Mouse (Mus musculus) gastrocnemius, postnatal 36 days (tissue): ENCODE results near the gene Anxa4. TPM values are rescaled to one million over a fixed set of nuclear protein-coding genes. Genes with fewer than 3 reads are reported as not detected.

Experiments used
- DNase-seq, 2 experiments: peaks; one replicate each; pipeline ENCODE4 v3.0.0; 2022
- intact Hi-C: fragments of 180-260 bp; cut with DNase I; formaldehyde crosslinking; loops from one replicate; pipeline ENCODE4 v1.15.1; 2025
- total RNA-seq, 2 experiments: library from RNA; stranded (reverse); gene quantifications; 2 replicates each; pipeline ENCODE4 v1.2.3; 2021

Anxa4 gene
- total RNA-seq, 2 experiments from 2014 or later, result 12.9 to 16.8 TPM

DNA sequence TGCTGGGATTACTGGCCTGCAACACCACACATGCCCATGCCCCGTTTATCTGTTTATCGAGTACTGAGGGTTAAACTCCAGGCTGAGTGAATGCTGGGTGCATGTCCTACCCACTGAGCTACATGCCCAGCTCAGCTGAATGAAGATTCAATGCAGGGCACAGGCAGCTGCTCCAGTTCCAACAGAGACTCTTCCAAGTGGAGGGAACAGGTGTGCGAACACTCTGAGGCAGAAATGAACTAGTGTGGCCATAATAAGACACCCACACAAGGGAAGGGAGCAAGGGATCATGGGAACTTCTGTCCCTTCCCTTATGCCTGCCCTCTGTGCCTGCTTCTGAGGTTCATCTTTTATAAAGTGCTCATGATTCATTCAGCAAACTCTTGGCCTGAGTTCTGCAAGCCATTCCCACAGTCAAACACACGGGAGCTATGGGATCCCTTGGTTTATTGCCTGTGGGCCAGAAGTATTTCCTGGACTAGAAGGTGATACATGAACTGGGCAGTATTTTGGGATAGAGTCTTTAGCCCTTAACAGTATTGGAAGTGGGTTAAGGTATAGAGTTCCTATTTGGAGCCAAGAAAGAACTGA lies 25.1 kb downstream of the Anxa4 start:
- DNase-seq, result no peak
- intact Hi-C loops, result no loop called here

DNA sequence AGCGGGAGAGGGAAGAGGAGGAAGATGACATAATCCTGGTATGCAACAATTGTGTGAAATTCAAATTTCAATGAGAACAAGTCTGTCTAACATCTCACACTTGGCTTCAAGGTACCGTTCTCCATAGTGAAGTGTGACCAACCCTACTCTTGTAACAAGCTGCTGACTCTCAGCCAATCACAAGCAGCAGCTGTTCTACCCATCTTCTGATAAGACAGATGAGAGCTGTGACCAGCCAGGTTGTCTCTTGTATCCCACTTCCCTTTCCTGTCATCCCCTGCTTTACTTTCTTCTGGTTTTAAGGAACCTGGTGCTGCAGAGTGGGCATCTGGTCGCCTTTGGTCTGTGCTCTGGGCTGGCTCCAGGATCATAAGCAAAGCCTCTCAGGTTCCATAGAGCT lies 25.9 kb downstream of the Anxa4 start:
- intact Hi-C loops, result no loop called here
- no peak for DNase-seq

DNA sequence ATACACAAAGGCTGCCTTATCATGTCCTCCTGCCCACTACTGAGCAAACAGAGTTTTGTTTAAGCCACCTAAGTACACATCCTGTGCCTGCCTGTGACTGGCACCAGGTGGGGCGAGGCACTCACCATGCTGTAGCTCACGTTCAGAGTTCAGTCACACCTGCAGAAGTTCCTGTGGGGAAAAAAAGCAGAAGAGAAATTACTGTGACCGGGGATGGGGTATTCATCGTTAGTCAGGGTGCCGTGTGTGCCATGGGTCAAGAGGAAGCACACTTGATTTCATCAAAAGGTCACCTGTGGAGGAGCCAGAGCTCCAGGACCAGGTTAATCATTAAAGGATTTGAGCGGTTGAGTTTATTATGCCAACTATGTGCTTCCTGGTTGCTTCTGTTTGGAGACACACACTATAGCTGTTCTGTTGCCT lies 27.7 kb downstream of the Anxa4 start:
- no peak for DNase-seq
- intact Hi-C loops, result no loop called here

DNA sequence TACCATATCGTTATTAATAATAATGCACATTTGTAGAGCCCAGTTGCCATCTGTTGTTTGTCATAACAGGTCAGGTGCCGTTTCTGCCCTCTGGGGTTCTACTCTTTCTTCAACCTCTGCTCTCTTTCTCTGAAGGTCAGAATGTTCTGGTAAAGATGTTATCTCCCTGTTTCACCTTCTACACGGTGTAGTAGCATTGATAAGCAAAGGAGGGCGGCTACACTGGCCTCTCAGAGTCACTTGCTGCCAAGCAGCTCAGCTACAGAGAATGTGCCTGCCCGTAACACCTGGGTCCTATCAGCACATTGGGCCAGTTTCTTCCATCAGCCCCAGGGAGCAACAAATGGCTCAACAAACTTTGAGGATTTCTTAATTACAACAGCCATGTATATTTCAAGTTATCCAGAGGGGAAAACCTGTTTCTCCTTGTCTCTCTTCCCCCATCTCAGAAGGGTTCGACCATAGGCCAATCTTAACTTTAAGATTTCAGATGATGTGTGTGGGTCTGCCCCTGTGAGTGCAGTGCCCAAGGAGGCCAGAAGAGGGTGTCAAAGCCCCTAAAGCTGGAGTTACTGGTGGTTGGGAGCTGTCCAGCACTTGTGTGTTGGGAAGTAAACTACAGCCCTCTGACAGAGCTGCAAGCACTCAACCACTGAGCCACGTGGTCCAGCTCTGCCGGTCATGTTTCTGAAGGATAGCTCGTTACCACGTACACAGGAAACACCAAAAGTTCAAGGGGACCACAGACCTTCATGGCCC lies 39.1 kb downstream of the Anxa4 start:
- DNase-seq, result no peak
- intact Hi-C loops, result no loop called here

DNA sequence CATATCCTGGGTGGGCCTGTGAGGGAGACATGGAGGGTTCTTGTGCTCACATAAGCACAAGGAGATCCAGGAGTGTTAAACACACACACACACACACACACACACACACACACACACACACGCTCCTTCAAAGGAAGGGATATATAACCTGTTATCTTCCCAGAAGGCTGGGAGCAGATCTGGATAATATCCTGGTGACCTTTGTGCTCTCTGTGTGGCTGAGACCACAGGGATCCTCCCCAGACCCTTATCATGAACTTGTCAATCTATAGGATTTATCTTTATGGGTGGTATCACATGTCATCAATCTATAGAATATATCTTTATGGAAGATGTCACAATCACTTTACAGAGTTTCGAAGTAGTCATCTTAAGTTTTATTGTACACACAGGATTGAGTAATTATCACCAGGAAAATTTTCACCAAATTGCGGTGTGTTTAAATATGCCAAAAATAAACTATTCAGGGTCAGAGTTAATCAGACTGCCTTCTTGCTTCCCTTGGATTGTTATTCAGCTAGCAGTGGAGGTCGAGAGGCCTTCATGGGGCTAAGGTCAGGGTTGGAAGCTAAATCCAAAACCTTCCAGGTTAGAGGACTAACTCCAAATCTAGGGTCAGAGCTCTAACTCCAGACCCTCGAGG lies 40.4 kb downstream of the Anxa4 start:
- intact Hi-C loops, result no loop called here
- DNase-seq, result no peak

DNA sequence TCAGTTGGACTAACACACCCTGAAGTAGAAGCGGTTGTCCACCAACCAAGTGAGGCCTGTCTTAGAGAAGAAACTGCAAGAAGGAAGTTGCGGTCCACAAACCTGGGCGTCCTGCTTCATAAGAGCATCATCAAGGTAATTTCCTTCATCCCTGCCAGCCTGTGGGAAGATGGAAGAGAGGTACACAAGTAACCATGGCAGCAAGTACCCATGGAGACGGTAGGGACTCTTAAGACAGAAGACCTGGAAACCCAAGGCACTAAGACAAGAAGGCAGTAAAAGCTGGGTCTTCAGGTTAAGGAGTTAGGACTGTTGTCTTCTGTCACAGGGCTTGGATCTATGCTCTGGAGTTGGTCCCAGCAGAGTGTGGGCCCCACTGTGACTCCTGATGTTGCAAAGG lies 42.4 kb downstream of the Anxa4 start:
- intact Hi-C loops, result no loop called here
- DNase-seq, result no peak

DNA sequence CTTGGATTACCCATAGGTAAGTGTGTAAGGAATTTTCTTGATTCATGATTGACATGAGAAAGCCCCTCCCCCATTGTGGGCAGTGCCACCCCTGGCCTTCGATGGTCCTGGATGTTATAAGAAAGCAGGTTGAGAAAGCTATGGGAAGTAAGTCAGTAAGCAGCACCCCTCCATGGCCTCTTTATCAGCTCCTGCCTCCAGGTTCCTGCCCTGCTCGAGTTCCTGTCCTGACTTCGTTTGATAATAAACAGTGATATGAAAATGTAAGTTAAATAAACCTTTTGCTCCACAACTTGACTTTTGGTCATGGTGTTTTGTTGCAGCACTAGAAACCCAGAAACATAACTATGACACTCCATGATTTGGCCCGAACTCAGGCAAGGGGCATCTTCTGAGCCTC lies 43.6 kb downstream of the Anxa4 start:
- no peak for DNase-seq
- intact Hi-C loops, result loop anchor here (5.0 kb wide), 1 partner anchor 172 kb away; no protein-coding TSS in a partner anchor

DNA sequence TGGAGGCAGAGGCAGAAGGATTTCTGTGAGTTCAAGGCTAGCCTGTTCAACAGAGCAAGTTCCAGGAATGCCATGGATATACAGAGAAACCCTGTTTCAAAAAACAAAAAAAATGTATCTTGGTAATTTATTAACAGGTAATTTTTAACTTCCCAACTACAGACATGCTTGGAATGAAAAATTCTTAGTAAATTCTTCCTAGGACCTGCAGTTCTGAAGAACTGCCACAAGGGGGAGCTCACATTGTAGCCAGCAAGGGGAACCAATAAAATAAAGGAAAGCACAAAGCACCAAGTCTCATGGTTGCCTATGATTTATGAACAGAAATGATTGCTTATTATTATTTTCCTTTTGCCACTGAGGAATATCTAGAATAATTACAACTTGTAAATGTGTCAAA lies 46.2 kb downstream of the Anxa4 start:
- intact Hi-C loops, result loop anchor here (1.0 to 5.0 kb wide), 2 partner anchors 59 to 175 kb away; no protein-coding TSS in a partner anchor
- peak in 1 of 2 experiments; percentile 27 for DNase-seq

DNA sequence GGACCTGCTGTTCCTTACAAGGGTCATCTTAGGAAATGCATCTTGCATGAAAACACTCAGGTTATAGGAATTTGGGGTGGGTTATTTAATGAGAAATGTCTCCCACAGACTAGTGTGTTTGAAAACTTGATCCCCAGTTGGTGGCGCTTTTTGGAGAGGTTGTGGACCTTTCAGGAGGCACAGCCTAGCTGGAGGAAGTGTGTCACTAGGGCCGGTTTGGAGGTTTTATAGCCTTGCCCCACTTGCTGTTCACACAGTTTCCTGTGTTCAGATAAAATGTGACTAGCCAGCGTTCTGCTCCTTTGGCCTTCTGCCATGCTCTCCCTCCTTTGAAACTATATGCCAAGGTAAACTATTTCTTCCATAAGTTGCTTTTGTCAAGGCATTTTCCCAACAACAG lies 52.7 kb downstream of the Anxa4 start:
- intact Hi-C loops, result no loop called here
- DNase-seq, result no peak

DNA sequence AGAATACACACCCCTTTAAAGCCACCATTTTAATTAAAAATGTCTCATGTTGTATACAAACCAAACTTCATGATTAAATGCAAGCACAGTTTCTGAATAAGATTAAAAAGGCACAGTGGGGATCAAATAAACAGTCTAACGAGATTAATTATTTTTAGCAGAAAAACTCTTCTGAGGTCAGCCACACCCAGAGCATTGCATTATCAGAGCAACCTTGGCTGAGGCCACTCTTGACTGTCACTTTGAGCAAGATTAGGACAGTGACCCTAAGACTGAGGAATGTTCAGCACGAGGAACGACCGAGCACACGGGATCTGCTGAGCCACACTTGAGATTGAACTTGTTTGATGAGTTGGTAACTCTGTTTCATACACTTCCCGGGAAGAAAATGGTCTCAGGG lies 56.6 kb downstream of the Anxa4 start:
- no peak for DNase-seq
- intact Hi-C loops, result no loop called here

DNA sequence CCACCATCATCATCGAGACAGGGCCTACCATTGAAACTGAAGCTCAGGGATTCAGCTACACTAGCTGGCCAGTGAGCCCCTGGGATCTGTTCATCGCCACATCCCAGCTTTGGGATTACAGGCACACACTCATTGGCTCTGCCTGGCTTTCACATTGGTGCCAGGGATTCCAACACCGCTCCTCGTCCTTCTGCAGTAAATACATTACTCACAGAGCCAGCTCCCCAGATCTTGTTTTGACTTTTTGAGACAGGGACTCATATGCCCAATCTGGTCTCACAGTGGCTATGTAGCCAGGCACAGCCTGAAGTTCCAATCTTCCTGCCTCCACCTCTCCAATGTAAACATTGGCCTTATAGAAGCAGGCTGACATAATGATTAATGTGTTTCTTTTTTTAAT lies 57.1 kb downstream of the Anxa4 start:
- no peak for DNase-seq
- intact Hi-C loops, result no loop called here

DNA sequence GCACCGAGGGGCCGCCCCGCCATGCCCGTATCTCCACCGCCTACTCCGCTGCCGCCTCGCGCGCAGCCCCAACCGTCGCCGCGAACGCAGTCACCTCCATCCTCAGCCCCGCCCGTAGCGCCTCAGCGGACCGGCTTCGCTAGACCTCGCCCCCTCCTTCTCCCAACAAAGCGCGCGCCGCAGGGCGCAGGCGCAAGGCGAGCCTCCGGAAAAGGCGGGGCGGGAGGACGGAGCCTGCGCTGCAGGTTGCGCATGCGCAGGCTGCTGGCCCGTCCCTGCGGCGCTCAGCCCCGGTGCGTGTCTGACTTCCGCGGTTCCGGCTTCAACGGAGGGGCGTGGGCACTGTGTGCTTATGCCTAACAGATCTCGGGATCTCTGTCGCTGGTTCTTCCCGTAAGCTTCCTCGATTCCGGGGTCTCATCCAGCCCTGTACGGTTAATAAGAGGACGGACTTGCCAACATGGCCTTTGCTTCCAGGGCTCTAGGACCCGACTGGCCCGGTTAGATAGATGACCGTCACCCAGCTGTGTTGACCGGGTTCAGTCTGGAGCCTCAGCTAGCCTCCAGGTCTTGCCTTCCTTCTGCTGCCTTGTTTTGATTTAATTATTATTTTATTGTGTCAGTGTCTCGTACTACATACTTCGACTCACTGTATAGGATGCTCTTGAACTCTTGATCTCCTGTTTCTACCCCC lies 60.1 kb downstream of the Anxa4 start, which contains the start of gene Gmcl1:
TSS of gene Gmcl1 (minus strand) at position 201 of the 694 bp plus-strand sequence.
- intact Hi-C loops, result no loop called here
- peak; percentile 81 to 91 for DNase-seq

DNA sequence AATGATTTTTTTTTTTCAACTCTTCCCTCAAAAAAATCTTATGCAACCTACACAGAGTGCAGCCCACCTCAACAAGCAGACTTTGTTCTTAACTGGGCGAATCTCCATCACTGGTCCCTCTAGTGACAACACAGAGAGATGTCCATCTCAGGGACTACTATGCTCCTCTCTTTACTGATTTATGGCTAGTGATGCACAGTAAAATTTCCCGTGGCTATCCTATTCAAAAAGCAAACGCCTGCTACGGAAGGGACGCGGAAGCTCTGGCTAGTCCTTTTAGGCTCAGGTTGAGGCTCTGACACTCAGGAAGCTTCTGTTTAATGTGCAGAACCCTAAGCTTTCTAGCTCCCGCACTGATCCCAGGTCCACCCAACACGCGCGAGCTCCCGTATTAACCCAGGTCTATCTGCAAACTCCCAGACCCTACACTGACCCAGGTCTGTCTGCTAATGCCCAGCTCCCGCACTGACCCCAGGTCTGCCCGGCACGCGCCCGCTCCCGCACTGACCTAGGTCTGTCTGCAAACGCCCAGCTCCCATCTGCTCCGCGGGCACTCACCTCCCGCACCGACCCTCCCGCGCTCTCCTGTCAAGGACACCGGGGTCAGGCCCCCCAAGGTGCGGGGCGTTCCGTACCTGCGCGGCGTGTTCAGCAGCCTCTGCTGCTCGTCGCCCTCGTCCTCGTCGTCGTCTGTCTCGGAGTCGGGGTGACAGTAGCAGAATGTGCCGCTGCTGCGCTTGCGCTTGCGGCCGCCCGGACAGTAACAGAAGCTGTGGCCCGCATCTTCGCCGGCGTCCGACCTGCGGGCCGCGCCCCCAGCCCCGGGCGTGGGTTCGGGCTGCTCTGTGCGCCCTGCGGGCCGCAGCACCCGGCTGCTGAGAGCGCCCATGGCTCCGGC lies 60.9 kb downstream of the Anxa4 start:
- intact Hi-C loops, result no loop called here
- DNase-seq, result peak in 1 of 2 experiments; percentile 14

DNA sequence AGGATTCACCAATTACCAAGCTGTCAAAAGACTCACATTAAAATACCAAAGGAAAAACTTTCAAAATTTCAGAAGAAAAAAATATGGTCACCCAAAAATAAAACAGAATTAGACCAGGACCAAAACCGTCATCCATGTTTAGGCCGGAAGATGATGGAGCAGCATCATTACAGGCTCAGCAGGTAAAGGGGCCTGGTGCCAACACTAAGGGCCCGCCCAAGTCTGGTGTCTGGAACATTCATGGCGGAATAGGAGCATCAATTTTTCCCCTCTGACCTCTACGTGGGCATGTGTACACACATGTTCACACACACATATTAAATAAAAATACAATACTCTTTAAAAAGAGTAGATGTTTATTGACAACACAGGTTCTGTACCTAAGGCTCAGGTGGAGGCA lies 64.7 kb downstream of the Anxa4 start:
- intact Hi-C loops, result no loop called here
- no peak for DNase-seq

DNA sequence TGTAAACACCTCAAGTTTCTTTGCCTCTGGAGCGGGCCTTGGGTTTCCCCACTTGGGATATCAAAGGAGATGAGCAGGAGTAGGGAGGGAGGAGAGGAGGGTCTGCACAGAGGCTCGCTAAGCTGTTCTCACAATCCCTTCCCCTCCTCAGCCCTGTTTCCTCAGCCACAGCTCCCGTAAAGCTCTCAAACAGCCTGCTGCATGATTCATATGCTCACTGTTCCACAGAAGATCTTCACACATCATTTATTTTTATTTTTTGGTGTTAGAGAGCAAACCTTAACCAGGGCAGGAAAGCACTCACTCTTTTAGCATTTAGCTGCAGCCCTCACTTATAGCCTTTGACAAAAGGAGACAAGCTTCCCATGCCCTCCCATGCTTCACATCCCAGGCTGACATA lies 71.4 kb downstream of the Anxa4 start:
- DNase-seq, result no peak
- intact Hi-C loops, result no loop called here

DNA sequence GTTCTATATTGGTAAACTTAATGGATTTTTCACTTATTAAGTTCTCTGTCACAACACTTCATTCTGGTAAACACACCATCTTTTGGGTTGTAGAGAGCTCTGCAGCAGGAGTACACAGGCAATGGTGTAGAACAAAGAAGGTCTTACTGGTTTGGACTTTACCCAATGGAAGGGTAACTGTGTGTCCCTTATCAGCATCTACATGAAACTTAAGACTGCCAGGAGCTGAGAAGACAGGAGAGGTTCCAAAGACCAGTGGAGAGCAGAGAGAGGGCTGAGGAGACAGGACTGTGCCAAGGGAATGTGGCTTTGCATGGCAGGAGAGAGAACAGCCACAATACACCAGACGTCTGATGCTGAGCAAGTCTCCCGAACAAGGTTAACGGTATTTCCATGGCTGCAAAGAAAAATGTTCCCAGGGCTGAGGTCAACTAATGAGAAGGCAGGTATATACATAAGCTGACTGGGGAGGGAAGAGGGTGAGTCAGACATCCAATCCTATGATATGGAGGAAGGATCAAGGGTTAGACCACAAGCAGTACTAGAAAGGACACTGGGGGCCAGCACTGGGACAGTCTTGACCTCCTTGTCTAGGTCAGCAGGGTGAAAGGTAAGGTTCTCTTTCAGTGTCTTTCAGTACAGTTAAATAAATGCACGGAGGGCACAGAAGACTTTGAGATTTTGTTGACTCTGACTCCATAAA lies 85.2 kb downstream of the Anxa4 start:
- no peak for DNase-seq
- intact Hi-C loops, result no loop called here

DNA sequence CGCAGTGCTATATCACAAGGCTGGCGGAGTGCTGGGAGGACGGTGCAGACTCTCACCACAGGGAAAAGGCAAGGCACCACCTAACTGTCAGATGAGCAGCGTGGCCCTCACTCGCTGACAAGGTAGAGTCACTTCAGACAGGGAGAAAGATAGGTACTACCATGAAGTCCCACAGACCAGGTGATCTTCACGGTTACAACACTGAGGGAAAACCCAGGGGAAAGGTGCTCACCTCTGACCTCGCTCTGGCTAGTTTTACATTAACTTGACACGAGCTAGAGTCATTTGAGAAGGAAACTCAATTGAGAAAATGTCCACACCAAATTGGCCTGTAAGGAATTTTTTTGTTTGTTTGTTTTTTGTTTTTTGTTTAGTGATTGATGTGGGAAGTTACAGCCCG lies 90.8 kb downstream of the Anxa4 start:
- intact Hi-C loops, result no loop called here
- DNase-seq, result no peak

DNA sequence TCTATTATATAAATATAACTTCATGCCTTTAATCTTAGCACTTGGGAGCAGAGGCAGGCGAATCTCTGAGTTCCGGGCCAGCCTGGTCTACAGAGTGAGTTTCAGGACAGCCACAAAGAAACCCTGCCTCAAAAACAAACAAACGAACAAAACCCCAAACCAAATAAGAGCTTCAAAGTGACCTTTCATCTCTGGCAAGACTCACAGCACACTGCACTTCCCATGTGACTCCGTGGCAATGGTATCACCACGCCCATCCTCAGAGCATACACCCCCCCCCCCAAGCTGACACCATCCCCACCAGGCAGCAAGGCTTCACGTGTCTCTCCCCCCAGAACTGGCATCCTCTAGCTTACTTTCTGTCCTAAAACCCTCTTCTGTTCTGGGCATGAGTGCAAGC lies 95.5 kb downstream of the Anxa4 start:
- intact Hi-C loops, result no loop called here
- DNase-seq, result no peak

DNA sequence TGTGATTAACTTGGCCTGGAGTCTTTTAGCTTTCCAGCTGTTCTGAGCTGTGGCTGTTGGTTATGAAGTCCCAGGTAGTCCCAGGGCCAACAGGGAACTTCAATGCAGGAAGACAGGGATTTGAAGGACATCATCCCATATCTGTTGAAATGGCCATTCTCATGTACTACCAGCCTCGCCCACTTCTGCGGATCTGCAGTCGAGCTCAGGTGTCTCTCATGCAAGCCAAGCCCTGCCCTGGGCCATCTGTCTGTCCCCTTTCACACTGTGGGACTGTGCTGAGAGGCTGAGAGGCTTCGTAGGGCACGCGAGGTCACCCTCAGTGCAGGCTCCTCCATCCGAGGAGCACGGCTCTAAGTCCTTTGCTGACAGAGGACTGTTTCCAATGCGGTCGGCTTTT lies 97.2 kb downstream of the Anxa4 start:
- intact Hi-C loops, result no loop called here
- DNase-seq, result no peak

DNA sequence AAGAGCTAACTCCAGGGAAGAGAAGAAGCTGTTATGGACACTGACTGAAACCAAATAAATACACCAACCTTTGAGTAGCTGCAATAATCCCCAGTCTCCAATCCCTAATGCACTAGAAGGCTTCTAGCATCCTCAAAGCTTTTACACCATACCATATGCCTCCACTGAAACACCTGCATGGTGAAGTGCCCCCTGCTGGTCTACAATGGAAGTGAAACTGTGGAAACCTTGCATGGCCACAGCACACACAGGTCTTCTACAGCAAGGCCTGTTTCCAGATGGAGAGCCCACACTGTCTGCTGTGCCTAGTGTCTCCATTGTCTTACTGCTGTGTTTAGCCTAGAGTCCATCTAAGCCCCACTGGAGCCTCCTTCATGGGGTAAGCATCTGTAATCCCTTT lies 98.9 kb downstream of the Anxa4 start:
- intact Hi-C loops, result no loop called here

More for the DNA sequence above, 98.9 kb downstream of the Anxa4 start:
- peak in 1 of 2 experiments; percentile 13 for DNase-seq
